Mouse (Mus musculus): Measurements from ENCODE around the gene Klf13. TPM values are rescaled to one million over a fixed set of nuclear protein-coding genes. Genes with fewer than 3 reads are reported as not detected.

Klf13 gene
- polyA plus RNA-seq, 1 experiment from 2014 or later: 24.9 TPM

DNA sequence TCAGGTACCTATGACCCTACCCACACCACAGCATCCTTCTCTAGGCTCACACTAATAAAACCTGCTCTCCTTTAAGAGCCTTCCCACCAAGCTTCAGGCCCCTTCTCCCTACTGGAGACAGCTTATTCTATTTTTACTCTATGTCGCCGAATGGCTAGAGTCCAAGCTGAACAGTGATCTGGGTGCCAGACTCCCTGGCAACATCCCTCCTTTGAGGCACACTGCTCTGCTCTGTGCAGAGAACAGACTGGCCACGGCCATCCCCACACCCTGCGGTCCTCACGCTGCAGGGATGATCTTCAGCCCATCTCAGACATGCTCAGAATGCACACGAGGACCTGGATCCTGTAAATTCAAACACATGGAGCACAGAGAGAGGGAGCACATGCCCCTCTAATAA, 59.1 kb downstream of the Klf13 start:
- 94% methylated on average over 6 of the region's 6 CpGs for WGBS
- H3K9me3 ChIP-seq (ENCODE audit: control insufficient read depth, low read length): no peaks in the 10 kb centered on the region
- no peaks in the 10 kb centered on the region for H3K4me1 ChIP-seq (ENCODE audit: control insufficient read depth, insufficient read depth, low read length)
- H3K4me2 ChIP-seq (ENCODE audit: low read length): no peak overlapping the region
- no peaks in the 10 kb centered on the region for H3K27me3 ChIP-seq (ENCODE audit: control insufficient read depth, insufficient read depth, low read length)
- no peak overlapping the region for H3K4me3 ChIP-seq (replicated peaks; ENCODE audit: low read depth, low read length)
- H3K27ac ChIP-seq (replicated peaks; ENCODE audit: low read depth, low read length): no peak overlapping the region
- no peaks in the 10 kb centered on the region for H3K36me3 ChIP-seq (ENCODE audit: control insufficient read depth, insufficient read depth, low read length)
- H3K9ac ChIP-seq (replicated peaks; ENCODE audit: low read length): no peak overlapping the region
- DNase-seq (no peak), ATAC-seq (ENCODE audit: low FRiP score, low TSS enrichment) (no peak)

DNA sequence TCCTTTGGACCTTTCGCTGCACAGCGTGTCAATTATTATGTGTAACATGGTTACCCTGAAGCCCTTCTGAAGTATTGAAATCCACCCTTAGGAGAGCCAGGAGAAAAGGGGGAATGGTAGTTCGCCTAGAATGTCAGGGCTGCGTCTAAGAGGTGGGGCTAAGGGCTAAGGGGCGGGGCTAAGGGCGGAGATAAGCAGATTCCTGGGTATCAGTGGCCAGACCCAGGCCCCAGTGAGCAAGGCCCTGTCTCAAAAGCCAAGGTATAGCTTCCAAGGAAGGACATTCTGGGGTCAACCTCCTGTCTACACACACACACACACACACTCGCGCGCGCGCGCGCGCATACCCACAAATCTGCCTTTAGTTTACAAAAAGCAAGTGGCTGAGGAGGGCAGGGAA, 61.1 kb downstream of the Klf13 start:
- no peaks in the 10 kb centered on the region for H3K4me1 ChIP-seq (ENCODE audit: control insufficient read depth, insufficient read depth, low read length)
- H3K9ac ChIP-seq (replicated peaks; ENCODE audit: low read length): no peak overlapping the region
- no peak overlapping the region for H3K4me2 ChIP-seq (ENCODE audit: low read length)
- H3K27ac ChIP-seq (replicated peaks; ENCODE audit: low read depth, low read length): no peak overlapping the region
- H3K9me3 ChIP-seq (ENCODE audit: control insufficient read depth, low read length): no peaks in the 10 kb centered on the region
- ATAC-seq (ENCODE audit: low FRiP score, low TSS enrichment) (no peak), DNase-seq (no peak)
- WGBS: 29% methylated on average over 14 of the region's 14 CpGs
- H3K4me3 ChIP-seq (replicated peaks; ENCODE audit: low read depth, low read length): no peak overlapping the region
- no peaks in the 10 kb centered on the region for H3K36me3 ChIP-seq (ENCODE audit: control insufficient read depth, insufficient read depth, low read length)
- H3K27me3 ChIP-seq (ENCODE audit: control insufficient read depth, insufficient read depth, low read length): no peaks in the 10 kb centered on the region

- H3K4me2 ChIP-seq (ENCODE audit: low read length): no peak overlapping the region
- H3K36me3 ChIP-seq (ENCODE audit: control insufficient read depth, insufficient read depth, low read length): no peaks in the 10 kb centered on the region
- no peak overlapping the region for H3K4me3 ChIP-seq (replicated peaks; ENCODE audit: low read depth, low read length)
- no peaks in the 10 kb centered on the region for H3K27me3 ChIP-seq (ENCODE audit: control insufficient read depth, insufficient read depth, low read length)
- no peak for ATAC-seq (ENCODE audit: low FRiP score, low TSS enrichment)
- no peak overlapping the region for H3K27ac ChIP-seq (replicated peaks; ENCODE audit: low read depth, low read length)
- H3K9ac ChIP-seq (replicated peaks; ENCODE audit: low read length): no peak overlapping the region
- no peaks in the 10 kb centered on the region for H3K4me1 ChIP-seq (ENCODE audit: control insufficient read depth, insufficient read depth, low read length)
- WGBS: 98% methylated on average over 2 of the region's 2 CpGs
- no peaks in the 10 kb centered on the region for H3K9me3 ChIP-seq (ENCODE audit: control insufficient read depth, low read length)
- no peak for DNase-seq
Measured at GRCm38 (mm10) chr7:63876640-63877039, 62.1 kb downstream of the Klf13 start.

DNA sequence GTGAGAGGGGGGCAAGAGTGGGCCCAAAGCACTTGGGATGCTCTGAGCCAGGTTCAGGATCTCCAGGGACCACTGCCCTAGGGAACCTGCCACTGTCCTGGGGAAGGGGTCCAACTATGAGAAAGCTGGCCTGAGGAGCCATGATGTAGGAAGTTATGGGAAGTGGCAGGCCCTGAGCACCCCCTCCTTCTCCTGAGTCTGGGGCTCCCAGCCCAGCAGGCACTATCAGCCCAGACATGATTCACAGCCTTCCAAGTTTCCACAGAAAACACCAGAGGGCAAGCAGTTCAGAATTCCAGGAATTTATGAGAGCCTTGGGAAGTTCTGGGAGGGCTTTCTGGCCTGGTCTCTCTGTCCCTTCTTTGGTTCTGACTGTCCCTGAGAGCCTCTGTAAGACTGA, 63.0 kb downstream of the Klf13 start:
- DNase-seq (no peak), ATAC-seq (ENCODE audit: low FRiP score, low TSS enrichment) (no peak)
- H3K4me2 ChIP-seq (ENCODE audit: low read length): no peak overlapping the region
- no peak overlapping the region for H3K9ac ChIP-seq (replicated peaks; ENCODE audit: low read length)
- H3K27ac ChIP-seq (replicated peaks; ENCODE audit: low read depth, low read length): no peak overlapping the region
- H3K36me3 ChIP-seq (ENCODE audit: control insufficient read depth, insufficient read depth, low read length): no peaks in the 10 kb centered on the region
- no peaks in the 10 kb centered on the region for H3K27me3 ChIP-seq (ENCODE audit: control insufficient read depth, insufficient read depth, low read length)
- H3K9me3 ChIP-seq (ENCODE audit: control insufficient read depth, low read length): no peaks in the 10 kb centered on the region
- H3K4me1 ChIP-seq (ENCODE audit: control insufficient read depth, insufficient read depth, low read length): no peaks in the 10 kb centered on the region
- no peak overlapping the region for H3K4me3 ChIP-seq (replicated peaks; ENCODE audit: low read depth, low read length)

DNA sequence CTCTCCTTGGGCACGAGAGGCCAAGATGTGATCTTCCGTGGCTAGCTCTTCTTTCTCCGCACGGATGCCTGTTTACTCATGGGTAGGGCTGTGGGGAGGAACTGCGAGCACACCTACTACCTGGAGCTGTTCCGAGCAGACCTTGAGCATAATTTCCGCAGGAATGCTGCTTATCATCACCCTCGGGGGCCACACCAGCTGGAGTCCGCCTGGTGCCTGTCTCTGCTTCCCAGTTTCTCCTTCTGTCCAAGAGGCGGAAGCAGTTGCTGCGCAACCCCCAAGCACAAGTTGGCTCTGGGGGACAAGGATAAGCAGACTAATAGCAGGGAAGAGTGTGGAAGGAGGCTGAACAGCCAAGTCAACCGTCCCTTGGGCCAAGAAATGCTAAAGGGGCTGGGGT, 64.8 kb downstream of the Klf13 start:
- Histone ChIP-seq H3K27ac (replicated peaks; ENCODE audit: low read depth, low read length) (no peak overlapping the region), H3K4me3 (replicated peaks; ENCODE audit: low read depth, low read length) (no peak overlapping the region)

DNA sequence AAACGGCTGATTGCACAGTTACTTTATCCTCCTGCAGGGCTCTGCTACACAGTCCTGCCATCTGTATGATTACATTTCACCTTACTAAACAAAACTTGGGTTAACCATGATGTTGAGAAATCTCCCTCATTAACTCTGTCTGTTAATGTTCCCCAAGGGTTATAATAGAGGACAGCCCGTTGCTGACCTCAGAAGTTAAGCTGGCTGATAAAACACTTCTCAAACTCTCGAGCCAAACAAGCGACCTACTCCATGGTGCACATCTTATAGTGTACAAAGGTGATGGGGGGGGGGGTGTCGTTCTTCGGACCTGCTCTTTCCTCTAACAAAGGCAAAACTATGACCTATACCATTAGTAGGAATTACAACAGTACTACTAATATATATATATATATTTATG, 67.0 kb downstream of the Klf13 start:
- ATAC-seq (ENCODE audit: low FRiP score, low TSS enrichment): no peak
- H3K4me1 ChIP-seq (ENCODE audit: control insufficient read depth, insufficient read depth, low read length): no peaks in the 10 kb centered on the region
- H3K27ac ChIP-seq (replicated peaks; ENCODE audit: low read depth, low read length): no peak overlapping the region
- DNase-seq: no peak
- H3K4me3 ChIP-seq (replicated peaks; ENCODE audit: low read depth, low read length): no peak overlapping the region
- no peaks in the 10 kb centered on the region for H3K9me3 ChIP-seq (ENCODE audit: control insufficient read depth, low read length)
- no peak overlapping the region for H3K4me2 ChIP-seq (ENCODE audit: low read length)
- H3K9ac ChIP-seq (replicated peaks; ENCODE audit: low read length): no peak overlapping the region
- H3K27me3 ChIP-seq (ENCODE audit: control insufficient read depth, insufficient read depth, low read length): no peaks in the 10 kb centered on the region
- no peaks in the 10 kb centered on the region for H3K36me3 ChIP-seq (ENCODE audit: control insufficient read depth, insufficient read depth, low read length)
- 83% methylated on average over 6 of the region's 6 CpGs for WGBS

More for the DNA sequence above, 64.8 kb downstream of the Klf13 start:
- Histone ChIP-seq H3K27me3 (ENCODE audit: control insufficient read depth, insufficient read depth, low read length) (no peaks in the 10 kb centered on the region), H3K36me3 (ENCODE audit: control insufficient read depth, insufficient read depth, low read length) (no peaks in the 10 kb centered on the region), H3K4me2 (ENCODE audit: low read length) (no peak overlapping the region), H3K9me3 (ENCODE audit: control insufficient read depth, low read length) (no peaks in the 10 kb centered on the region), H3K4me1 (ENCODE audit: control insufficient read depth, insufficient read depth, low read length) (no peaks in the 10 kb centered on the region), H3K9ac (replicated peaks; ENCODE audit: low read length) (no peak overlapping the region)
- no peak for DNase-seq
- 72% methylated on average over 12 of the region's 12 CpGs for WGBS
- ATAC-seq (ENCODE audit: low FRiP score, low TSS enrichment): no peak

DNA sequence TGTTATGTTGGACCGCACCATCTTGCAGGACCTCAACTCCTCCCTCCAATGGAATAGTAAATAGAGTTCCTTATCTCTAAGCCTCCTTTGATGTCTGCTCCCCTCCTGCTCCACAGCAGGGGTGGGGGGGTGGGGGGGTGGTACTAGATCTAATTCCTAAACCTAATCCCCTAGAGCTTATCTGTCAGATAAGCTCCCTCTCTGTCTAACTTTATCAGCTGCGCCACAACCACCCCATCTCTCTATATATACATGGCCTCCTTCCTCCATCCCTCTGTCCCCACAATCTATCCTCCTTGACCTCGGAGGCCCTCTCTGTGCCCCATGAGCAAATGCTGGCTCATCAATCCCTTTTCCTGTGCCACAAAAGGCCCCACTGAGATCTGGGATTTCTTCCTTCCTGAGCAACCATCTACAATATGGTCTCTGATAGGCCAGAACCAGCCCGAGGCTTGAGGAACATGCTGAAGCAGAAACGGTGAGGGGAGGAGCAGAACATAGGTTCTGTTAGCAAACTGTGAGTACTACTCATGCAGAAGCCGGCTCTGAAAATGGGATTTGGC, 70.3 kb downstream of the Klf13 start:
- DNase-seq (no peak), ATAC-seq (ENCODE audit: low FRiP score, low TSS enrichment) (no peak)
- H3K27me3 ChIP-seq (ENCODE audit: control insufficient read depth, insufficient read depth, low read length): no peaks in the 10 kb centered on the region
- H3K27ac ChIP-seq (replicated peaks; ENCODE audit: low read depth, low read length): no peak overlapping the region
- WGBS: 66% methylated on average over 6 of the region's 6 CpGs
- no peak overlapping the region for H3K9ac ChIP-seq (replicated peaks; ENCODE audit: low read length)
- H3K9me3 ChIP-seq (ENCODE audit: control insufficient read depth, low read length): no peaks in the 10 kb centered on the region
- H3K4me2 ChIP-seq (ENCODE audit: low read length): no peak overlapping the region
- no peak overlapping the region for H3K4me3 ChIP-seq (replicated peaks; ENCODE audit: low read depth, low read length)
- H3K36me3 ChIP-seq (ENCODE audit: control insufficient read depth, insufficient read depth, low read length): no peaks in the 10 kb centered on the region
- H3K4me1 ChIP-seq (ENCODE audit: control insufficient read depth, insufficient read depth, low read length): no peaks in the 10 kb centered on the region

DNA sequence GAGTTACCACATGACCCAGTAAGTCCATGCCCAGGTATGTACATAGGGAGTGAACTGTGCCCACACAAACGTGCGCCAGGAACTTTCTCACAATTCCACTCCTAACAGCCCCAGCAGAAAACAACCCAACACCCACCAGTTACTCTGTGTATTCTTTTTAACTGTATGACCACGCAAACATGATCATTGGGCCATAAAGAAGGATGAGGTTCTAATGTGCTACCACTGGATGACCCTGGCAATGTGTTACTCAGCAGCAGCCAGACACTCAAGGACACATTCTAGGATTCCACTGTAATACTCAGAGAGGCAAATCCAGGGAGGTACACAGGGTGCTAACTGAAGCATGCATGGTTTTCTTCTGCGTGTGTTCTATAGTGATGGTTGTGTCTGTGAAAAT, 72.8 kb downstream of the Klf13 start:
- DNase-seq (no peak), ATAC-seq (ENCODE audit: low FRiP score, low TSS enrichment) (no peak)
- H3K4me1 ChIP-seq (ENCODE audit: control insufficient read depth, insufficient read depth, low read length): no peaks in the 10 kb centered on the region
- H3K27ac ChIP-seq (replicated peaks; ENCODE audit: low read depth, low read length): no peak overlapping the region
- WGBS: 96% methylated on average over 4 of the region's 4 CpGs
- no peaks in the 10 kb centered on the region for H3K9me3 ChIP-seq (ENCODE audit: control insufficient read depth, low read length)
- H3K36me3 ChIP-seq (ENCODE audit: control insufficient read depth, insufficient read depth, low read length): no peaks in the 10 kb centered on the region
- H3K4me2 ChIP-seq (ENCODE audit: low read length): no peak overlapping the region
- no peaks in the 10 kb centered on the region for H3K27me3 ChIP-seq (ENCODE audit: control insufficient read depth, insufficient read depth, low read length)
- no peak overlapping the region for H3K4me3 ChIP-seq (replicated peaks; ENCODE audit: low read depth, low read length)
- H3K9ac ChIP-seq (replicated peaks; ENCODE audit: low read length): no peak overlapping the region

DNA sequence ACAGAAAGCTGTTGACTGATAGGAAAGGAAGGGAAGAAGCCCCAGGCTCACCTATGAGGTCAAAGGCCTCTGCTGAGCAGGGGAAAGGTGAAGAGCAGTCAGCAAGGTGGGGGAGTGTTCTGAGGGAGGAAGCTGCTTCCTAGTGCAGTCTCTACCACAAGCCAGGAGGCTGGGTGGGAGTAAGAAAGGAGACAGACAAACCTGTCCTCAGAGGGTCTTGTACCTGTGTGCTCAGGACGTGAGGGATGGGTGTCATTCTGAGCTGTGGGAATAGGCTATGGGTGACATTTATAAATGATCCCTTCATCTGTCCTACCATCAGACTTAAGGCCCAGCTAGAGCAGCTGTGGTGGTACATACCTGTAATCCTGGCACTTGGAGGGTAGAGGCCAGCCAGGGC, 75.7 kb downstream of the Klf13 start:
- Histone ChIP-seq H3K4me3 (replicated peaks; ENCODE audit: low read depth, low read length) (no peak overlapping the region), H3K9me3 (ENCODE audit: control insufficient read depth, low read length) (no peaks in the 10 kb centered on the region), H3K36me3 (ENCODE audit: control insufficient read depth, insufficient read depth, low read length) (no peaks in the 10 kb centered on the region), H3K4me2 (ENCODE audit: low read length) (no peak overlapping the region), H3K9ac (replicated peaks; ENCODE audit: low read length) (no peak overlapping the region), H3K27ac (replicated peaks; ENCODE audit: low read depth, low read length) (no peak overlapping the region), H3K27me3 (ENCODE audit: control insufficient read depth, insufficient read depth, low read length) (no peaks in the 10 kb centered on the region), H3K4me1 (ENCODE audit: control insufficient read depth, insufficient read depth, low read length) (no peaks in the 10 kb centered on the region; the same call in 1 of the 2 replicates)
- ATAC-seq (ENCODE audit: low FRiP score, low TSS enrichment) (no peak), DNase-seq (no peak)
- WGBS: 83% methylated on average over 1 of the region's 1 CpGs
